Mouse (Mus musculus) kidney, postnatal 36 days (tissue): ENCODE results near the gene Tmem123.

ENCODE experiments used
- DNase-seq, 2 experiments: peaks; one replicate each; pipeline ENCODE4 v3.0.0; 2021 to 2022; ENCODE audit warnings: mixed read lengths in 2 of 2

Gene Tmem123

DNA sequence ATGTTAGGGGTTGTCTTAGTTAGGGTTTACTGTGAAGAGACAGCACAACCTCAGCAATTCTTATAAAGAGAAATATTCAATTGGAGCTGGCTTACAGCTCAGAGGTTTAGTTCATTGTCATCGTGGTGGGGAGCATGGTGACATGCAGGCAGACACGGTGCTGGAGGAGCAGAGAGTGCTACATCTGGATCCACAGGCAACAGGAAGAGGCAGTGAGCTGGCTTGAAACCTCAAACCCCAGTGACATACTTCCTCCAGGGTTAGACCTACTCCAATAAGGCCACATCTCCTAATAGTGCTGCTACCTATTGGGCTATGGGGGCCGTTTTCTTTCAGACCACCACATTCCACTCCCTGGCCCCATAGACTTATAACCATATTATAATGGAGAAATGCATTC, 12.1 kb downstream of the Tmem123 start:
- no peak for DNase-seq

DNA sequence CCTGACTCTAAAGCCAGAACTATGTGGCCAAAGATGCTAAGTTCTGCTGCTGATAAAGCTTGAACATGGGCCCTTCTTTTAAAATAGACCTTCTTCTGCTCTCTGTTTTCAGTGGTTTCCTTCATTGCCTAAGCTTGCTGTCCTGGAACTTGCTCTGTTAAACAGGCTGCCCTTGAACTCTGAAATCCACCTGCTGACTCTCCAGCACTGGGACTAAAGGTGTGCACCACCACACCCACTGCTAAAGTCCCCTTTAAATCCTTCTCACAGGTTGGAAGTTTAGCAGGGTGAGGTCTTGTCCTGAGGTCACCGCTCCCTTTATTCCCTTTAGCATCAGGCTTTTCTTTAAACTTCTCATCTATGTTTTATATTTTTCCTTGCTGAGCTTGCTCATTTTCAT, 13.1 kb downstream of the Tmem123 start:
- DNase-seq = no peak

DNA sequence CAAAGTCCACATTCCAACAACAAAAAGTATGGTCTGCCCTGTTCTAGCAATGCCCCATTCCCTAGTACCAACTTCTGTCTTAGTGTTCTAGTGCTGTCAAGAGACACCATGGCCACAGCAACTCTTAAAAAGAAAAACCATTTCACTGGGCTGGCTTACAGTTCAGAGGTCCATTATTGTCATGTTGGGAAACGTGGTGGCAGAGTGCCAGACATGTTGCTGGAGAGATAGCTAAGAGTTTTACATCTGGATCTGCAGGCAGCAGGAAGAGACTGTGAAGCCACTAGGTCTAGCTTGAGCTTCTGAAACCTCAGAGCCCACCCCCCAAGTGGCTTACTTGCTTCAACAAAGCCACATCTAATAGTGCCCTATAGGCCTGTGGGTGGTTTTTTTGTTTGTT, 13.8 kb downstream of the Tmem123 start:
- DNase-seq = peak; percentile 23 to 47

DNA sequence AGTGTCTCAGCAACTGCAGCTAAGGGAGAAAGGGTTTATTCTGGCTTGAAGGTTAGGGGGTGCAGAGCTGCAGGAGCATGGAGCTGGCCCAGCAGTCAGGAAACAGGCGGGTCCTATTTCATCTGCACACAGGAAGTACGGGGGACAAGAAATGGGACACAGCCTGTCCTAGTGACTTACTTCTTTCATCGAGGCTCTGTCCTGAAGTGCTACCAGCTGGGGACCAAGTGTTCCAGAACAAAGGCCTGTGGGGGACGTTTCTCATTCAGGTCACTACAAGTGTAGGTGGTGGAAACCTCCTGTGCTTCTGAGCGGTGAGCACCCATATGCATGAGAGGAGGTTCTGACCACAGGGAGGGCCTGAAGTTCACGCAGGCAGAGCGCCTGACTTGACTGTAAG, 14.9 kb downstream of the Tmem123 start:
- no peak for DNase-seq

DNA sequence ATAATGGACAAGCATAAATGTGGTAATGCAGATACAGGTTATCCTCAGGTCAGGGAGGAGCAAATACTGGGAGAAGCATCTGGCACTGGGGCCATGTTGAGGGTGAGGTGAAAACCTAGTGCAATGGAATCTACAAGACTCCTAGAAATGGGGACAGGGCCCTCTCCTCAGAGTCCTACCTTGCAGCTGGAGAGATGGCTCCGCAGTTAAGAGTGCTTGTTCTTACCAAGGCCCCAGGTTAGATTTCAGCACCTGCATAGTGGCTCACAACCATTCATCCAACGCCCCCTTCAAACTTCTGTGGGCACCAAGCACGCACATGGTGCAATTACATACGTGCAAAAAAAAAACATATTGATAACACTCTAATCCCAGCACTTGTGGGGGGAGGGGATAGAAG, 15.9 kb downstream of the Tmem123 start:
- no peak for DNase-seq

DNA sequence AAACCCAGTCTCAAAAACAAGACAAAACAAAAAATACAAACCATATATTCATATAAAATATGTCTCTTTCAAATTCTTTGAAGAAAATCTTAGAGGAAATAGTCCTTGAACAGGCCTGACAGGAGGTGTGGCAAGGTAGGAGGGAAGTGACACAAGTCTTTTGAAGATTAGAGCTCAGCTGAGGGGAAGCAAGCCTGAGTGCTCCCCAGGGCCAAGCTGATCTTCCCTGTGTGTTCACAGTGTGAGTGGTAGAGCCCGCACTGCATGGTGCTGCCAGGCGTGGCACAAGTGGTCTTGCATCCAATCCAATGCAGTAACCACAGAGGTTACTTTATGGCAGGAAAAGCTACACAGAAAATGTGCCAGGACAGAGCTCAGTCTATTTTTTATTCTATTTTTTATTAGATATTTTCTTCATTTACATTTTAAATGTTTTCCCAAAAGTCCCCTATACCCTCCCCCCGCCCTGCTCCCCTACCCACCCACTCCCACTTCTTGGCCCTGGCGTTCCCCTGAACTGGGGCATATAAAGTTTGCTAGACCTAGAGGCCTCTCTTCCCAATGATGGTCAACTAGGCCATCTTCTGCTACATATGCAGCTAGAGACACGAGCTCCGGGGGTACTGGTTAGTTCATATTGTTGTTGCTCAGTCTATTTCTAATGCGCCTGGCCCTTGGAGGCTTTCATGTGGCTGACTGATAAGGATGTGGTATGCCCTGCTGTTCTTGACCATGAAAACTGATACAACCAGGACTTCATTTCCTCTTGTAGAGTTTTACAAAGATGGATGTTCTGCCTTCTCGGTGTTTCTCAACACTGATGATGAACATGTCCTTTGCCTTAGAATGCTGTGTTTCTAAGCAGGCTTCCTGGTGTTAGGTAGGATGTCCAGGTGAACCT, 16.7 kb downstream of the Tmem123 start:
- no peak for DNase-seq

DNA sequence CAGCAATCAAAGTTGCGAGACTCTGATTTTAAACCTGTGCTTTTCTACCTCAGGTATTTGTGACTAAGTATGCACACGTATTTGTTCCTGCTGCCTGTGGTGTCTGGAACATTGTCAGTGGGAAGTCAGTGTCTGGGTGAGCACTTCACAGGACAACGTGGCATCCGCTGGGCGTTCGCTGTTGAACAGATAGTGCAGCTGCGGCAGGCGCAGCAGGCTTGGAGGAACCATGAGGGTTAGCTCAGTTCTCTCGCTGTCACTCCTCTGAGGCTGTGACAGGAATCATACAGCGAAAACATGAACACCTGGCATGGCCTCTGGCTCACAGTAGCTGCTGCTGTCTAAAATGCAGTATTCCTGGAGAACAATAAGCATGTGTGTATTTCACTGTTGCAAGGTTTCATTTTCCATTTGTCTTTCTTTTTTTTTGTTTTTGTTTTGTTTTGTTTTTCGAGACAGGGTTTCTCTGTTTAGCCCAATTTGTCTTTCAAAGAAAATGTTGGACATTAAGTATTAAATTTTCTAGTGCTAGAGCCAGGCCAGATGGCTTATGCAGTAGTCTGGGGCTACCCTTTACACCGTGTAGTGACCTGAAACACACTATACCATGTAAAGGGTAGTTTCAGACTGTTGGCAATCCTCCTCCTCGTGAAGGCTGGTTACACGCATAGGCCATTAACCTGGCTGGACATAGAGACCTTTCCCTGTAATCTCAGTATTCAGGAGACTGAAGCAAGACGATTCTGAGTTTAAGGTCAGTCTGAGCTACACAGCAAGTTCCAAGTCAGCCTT, 20.2 kb downstream of the Tmem123 start:
- DNase-seq = no peak

DNA sequence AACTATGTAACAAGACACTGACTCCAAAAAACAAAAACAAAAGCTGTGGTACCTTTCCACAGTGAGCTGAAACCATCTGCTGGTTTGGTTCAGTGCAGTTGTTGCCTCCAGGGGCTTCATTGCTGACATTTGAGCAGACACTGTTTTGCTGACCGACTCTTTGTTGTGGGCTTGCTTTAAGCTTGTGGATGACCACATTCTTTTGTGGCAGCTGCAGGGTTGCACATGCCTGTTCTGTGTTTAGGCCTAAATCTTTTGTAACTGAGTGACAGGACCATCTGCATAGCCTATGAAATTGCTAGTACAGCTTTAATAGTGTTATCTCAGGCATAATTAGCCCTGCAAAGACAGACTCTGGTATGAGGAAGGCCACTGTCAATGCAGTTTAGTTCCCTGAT, 20.8 kb downstream of the Tmem123 start:
- DNase-seq = no peak

DNA sequence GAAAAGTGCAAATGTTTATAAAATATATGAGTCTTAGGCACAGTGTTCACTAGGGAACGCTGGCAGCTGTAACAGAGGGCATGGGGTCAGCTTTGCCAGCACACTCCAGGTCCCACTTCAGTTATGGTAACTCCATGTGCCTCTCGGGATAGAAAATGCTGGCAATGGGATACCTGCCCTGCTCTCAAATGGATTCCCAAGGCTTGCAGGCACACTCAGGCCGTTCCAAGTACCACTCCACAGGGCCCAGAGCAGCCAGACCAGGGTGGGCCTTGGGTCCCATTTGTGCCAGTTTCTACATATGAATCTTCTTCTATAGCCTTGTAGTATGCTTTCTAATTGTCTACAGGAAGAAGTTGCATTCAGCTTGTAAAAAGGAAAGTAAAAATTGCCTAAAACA, 21.6 kb downstream of the Tmem123 start:
- no peak for DNase-seq

DNA sequence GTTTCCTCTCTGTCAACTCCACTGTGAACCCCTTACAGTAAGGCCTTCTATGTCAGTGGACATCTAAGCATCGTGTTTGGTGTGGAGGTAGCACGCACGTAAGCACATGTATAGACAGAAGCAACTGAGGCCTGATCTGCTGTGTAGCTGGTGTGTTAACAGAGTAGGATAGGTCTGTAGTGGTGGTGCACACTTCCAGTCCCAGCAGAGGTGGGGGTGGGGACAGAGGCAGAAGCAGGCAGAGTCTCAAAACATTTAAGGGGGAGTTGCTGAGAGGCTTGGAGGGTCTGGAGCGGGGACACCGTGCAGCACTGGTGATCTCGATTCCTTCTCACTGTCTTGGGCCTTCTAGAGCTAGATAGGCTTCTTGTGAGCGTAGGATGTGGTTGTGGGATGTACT, 22.2 kb downstream of the Tmem123 start:
- DNase-seq = no peak

DNA sequence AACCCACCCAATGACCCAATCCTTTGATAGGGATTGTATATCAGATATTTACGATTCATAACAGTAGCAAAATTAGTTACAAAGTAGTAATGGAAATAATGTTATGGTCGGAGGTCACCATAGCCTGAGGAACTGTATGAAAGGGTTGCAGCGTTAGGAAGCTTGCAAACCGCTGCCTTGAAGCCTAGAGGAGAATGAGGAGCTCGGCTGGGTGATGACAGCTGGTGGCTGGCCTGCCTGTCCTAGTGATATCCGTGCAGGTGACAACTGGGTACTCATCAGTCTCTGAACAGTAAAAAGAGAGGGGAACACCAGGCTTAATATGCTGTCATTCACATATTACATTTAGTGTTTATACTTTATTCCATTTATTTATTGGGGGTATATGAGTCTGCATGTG, 24.6 kb downstream of the Tmem123 start:
- DNase-seq = no peak

DNA sequence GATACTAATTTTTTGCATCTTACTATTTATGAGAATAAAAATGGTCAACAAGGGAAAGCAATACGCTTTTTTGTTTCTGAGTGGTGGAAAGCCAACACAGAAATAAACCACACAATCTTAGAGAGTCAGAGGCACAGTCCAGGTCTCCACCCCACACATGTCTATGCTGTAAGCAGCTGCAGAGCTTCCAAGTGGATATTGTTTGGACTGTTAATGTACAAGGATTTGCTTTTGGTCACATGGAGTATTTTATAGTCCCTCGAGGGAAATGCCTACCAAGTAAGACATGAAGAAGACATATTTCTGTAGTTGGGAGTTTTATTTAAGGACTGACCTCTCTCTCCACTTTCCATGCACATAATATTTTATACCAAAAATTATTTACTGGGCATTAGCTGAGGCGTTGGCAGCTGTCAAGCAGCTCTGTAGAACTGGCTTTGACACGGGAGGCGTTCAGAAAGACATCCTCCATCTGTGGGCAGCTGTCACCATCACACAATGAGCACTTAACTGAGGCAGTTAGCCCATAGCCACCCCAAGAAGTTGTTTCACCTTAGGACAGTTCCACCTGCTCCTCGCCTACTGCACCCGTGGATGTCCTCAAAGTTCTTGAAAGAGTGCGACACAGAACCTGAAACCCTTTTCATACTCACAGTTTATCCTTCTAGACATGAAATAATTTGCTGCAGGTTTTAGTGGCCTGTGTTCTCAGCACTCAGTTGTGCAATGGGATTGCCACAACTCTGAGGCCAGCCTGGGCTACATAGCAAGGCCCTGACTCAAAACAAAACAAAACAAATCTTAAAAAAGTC, 26.1 kb downstream of the Tmem123 start:
- DNase-seq = no peak

DNA sequence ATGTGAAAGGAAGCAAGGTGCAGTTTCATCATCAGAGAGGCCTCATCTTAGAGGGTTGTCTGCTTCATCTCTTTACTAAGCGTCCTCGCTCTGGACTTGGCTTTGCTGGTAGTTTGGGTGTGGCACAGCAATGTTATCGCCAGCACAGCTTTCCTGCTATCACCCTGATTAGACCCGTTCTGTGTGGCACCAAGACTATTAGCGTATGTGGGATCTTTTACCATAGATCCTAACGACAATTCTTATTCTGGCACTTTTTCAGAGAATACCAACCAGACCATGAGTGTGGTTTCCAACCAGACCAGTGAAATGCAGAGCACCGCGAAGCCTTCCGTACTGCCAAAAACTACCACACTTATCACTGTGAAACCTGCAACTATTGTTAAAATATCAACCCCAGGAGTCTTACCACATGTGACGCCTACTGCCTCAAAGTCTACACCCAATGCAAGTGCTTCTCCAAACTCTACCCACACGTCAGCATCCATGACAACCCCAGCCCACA, 26.8 kb downstream of the Tmem123 start:
- no peak for DNase-seq

DNA sequence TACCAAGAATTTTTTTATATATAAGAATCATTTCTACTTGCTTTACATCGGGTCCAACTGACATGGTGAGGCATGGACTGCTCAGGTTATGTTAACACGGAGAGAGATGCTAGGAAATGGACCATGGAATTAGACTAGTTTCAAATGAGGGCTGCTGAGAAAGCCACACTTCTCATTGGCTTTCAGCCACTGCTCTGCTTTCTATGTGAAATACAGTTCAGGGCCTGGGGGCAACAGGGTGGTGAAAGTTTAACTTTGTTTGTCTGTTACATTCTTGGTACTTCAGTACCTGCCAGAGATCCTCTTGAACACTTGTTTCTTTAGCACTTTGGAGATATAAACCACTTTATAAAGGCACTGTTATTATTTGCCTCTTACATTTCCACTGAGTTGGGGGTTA, 29.7 kb downstream of the Tmem123 start:
- DNase-seq = peak; percentile 60 to 75

DNA sequence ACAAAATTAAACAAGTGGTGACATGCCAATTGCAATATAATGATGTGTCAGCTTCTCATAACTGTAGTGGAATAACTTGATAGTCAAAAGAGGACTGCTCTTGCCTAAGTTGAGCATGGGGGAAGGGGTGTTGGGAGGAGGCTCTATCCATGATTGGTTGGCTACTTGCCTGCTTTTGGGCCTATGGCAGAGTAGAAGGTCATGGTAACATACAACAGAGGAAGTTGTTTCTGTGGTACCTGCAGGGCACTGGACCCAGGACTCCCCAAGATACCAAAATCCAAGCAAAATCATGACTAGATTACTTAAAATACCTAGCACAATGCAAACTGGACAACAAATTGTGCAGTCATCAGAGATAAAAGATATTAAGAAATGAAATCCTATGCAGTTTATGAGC, 31.7 kb downstream of the Tmem123 start:
- DNase-seq = no peak

DNA sequence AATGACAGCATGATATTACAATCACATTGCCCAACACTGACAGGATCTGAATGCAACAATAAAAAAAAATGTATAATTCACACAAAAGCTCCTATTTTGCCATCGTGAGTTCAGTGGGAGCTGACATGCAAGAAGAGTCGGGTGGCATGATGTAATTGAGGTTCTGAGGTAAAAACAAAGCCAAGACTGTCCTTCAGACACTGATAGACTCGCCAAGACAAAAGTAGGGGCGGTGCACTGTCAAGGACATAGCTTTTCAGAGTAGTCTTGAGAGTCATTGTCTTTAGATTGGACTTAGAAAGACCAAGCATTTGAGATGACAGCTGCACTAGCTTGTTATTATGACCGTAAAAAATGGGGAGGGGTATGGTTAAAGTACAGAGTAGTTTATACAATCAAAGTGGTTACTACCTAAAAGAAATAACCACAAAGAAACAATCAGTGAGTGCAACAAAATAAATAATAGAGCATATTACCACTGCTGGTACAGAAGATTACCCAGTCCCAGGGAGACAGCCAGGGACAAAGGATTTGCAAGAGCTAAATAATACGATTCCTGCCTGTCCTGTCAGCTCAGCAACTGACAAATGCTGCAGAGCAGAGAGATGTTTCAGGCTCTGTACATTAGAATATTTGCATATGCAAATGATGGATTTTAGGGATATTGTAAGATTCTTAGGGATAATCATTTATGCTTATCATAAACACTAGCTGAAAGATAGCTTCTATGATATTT, 32.5 kb downstream of the Tmem123 start:
- no peak for DNase-seq

DNA sequence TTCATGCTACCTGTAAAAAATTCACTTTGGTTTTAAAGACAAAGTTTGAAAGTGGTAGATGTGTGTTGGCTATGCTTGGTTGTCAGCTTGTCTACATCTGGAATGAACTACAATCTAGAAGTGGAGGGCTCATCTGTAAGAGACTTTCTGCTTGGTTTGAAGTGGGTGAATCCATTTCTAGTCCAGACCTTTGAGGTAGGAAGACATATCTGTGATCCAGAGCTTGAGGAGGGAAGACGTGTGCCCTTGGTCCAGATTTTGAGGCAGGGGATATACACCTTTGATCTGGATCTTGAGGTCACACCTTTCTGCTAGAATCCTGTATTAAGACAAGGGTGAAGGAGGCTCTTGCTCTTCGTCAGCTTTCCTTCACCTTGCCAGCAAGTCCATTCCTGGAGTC, 33.7 kb downstream of the Tmem123 start:
- no peak for DNase-seq

DNA sequence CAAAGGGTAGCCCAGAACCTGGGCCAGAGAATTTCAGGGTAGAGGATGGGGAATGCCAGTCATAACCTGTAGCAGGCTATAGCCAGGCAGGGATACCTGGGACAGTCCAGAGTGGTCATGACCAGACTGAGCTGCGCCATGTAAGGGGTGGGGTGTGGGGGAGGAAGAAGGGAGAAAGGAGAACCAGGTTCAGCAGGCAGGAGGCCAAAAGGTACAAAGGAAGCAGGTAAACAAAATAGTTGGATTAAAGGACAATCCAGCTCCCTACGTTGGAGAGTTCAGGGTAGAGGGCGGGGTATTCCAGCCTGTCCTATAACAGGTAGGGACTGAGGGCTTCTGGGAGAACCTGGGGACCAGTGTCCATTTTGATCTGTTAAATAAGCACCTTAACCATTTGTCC, 34.7 kb downstream of the Tmem123 start:
- peak; percentile 43 to 60 for DNase-seq

DNA sequence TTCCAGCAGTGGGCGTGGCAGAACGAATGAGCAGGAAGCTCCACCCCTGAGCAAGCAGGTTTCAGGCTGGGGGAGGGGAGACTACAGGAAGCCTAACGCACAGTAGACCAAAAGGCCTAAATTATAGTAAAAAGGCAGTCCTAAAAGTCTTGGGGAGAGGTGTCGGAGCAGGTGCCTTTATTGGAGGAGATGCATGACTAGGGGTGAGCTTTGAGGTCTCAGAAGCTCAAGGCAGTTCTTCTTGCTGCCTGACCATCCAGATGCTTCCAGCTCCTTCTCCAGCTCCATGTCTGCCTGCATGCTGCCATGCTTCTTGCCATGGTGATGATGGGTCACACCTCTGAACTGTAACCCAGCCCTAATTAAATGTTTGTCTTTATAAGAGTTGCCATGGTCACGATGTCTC, 41.3 kb downstream of the Tmem123 start:
- no peak for DNase-seq

DNA sequence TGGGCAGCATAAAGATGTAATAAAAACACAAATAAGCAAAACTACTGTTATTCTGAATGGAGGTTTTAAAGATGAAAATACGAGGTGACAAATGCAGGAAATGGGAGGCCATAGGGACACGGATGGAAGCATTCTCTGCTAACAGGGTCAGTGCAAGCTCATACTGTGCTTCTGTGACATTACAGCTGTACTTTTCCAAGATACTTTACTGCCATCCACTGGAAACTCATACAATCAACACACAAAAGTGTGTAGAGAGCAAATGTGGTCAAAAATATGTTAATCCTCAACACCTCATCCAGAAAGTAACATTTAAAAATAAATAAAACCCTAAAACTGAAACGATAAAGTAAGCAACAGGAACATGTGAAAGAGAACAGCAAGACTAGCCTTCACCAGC, 58.9 kb downstream of the Tmem123 start:
- DNase-seq = no peak

DNA sequence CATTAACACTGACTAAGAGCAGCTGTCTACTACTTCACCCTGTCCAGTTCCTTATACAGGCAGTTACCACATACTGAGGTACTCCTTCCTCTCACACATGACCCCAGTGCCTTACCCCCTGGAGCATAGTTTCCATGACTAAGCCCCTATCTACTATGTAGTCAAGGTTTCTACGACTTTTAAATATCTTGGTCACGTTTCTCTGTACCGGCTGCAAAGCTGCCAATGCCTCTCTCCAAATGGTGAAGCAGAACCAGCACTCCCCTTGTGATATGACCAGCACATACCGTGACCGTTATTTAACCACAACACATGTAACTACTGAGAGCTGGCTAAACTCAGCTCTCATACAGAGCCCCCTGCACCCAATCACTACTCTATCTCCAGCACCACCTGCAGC, 61.1 kb downstream of the Tmem123 start:
- DNase-seq = no peak

DNA sequence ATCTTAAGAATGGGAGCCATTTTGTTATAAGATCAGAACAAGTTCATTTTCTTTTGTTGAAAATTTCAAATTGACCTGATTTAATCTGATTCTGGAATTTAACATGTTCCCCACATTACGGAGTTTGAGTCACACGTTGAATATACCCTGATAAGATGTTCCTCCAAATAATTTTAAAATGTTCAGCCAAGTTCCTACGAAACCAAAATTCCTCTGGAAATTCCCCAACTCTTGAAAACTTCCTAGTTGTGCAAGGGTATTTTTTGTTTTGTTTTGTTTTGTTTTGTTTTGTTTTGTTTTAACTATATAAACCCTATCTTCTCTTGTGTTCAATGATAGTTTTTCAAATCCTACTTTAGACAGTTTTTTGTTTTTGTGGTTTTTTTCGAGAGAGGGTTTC, 64.9 kb downstream of the Tmem123 start:
- DNase-seq = no peak
